Mouse (Mus musculus) frontal cortex, postnatal 14 days (tissue): ENCODE results near the gene Sox5.
"Not testable (repeated sequence)": the region's sequence is repeated elsewhere in the genome, so short reads cannot be mapped to it uniquely, and the experiment has no call there.

Source experiments
- DNase-seq, 2 experiments: peaks; one replicate each; pipeline ENCODE4 v3.0.0; 2022; ENCODE audit warnings: low spot score in 2 of 2

Gene Sox5

DNA sequence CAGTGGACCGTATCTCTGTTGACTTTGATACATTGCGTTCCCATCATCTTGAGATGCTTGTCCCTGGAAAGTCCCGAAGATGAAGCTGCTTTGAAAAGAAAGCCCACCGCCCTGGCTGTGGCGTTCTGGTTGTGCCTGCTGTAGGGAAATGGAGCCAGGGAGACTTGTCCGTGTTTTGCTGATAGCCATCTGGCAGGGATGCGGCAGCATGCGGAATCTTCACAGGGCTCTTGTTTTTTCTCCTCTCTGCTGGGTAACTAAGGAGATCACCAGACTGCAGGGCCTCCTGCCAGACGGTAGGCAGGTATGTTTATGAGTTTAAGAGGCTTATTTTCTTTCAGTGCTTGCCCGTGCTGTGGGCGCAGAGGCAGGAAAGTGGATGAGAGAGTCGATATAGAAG is 499.0 kb downstream of the Sox5 start:
- DNase-seq = no peak

GRCm38 (mm10) chr6:144281661-144282060 is 500.1 kb downstream of the Sox5 start:
- DNase-seq = no peak

- DNase-seq = no peak
Measured at GRCm38 (mm10) chr6:144278505-144279053, 503.2 kb downstream of the Sox5 start.

- DNase-seq = not testable (repeated sequence)
Measured at GRCm38 (mm10) chr6:144273425-144273824, 508.4 kb downstream of the Sox5 start.

DNA sequence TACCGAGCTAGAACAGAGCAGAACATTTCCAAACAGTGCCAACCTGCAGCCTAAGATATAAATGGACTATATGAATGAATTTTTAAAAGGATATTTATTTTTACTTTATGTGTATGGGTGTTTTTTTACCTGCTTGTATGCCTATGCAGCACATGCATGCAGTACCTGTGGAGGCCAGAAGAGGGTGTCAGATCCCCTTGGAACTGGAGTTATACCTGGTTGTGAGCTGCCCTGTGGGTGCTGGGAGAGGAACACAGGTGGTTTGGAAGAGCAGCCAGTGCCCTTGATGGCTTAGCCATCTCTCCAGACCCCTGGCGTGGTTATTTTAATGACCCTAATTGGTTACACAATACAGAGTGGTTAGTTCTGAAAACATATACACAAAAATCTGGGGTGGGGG is 510.5 kb downstream of the Sox5 start:
- DNase-seq = no peak

DNA sequence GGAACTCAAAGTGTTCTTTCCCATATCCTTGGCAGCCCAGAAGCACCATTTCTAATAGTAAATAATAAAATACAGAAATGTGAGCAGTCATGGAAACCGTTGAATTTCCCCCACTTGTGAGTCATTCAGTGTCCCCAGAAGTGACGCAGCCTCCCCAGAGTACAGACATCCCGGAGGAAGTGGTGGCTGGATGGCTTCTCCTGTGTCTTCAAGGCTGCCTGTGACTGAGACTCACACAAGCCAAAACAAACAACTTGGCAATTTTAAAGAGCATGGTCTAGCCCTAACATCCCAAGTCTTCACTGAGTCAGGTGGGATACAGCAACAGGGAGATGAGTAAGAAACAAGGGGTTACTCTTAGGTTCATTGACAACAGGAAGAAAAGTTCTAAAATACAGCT is 511.5 kb downstream of the Sox5 start:
- no peak for DNase-seq

GRCm38 (mm10) chr6:144269666-144270065 is 512.1 kb downstream of the Sox5 start:
- DNase-seq = no peak

- no peak for DNase-seq
Measured at GRCm38 (mm10) chr6:144265752-144266151, 516.0 kb downstream of the Sox5 start.

- no peak for DNase-seq
Measured at GRCm38 (mm10) chr6:144265004-144265403, 516.8 kb downstream of the Sox5 start.

DNA sequence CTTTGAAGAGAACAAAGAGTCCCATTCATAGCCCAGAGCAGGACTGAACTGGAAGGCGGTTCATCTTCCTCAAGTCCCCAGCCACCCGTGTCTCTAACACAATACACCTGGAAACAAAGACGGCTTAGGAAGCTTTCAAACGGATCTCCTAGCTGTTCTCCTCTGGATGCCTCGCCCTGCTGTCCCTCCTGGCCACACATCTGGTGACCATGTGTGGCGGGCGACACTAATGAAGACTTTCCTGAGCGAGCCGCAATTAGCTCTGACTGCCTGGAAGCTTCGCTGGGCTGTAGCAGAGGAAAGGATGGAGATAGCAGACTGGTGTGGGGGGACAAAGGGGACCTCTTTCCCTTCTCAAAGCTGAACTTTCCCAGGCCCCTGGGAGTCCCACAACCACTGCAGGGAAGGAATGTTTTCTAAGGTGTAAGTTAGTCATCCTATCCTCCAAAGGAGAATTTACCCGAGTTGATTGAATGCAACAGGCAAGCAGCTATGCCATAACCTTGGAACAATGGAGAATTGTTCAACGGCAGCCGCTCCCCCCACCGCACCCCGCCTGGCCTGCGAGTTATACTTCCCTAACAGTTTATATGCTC is 517.4 kb downstream of the Sox5 start:
- no peak for DNase-seq

GRCm38 (mm10) chr6:144256500-144256899 is 525.3 kb downstream of the Sox5 start:
- no peak for DNase-seq

DNA sequence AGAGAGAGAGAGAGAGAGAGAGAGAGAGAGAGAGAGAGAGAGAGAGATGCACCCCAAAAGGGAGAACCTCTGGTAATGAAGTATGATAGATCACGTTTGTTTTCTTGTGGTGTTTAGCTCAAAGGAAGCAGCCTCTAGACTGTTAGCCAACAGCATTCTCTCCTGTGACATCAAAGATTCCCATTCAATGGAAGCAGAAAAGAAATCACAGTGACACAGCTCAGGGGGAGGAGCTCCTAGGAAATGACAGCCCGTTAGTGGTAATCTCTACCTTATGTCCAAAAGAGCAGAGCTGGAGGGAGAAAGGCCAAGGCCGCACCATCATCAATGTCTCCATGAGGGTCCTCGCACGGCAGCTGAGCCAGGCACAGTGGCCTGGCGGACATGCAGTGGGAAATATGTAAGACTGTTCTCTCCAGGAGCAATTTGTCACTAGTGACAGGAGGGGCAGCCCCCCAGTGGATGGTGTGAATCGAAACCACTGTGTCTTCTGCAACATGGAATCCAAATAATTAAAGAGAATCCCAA is 529.5 kb downstream of the Sox5 start:
- no peak for DNase-seq

DNA sequence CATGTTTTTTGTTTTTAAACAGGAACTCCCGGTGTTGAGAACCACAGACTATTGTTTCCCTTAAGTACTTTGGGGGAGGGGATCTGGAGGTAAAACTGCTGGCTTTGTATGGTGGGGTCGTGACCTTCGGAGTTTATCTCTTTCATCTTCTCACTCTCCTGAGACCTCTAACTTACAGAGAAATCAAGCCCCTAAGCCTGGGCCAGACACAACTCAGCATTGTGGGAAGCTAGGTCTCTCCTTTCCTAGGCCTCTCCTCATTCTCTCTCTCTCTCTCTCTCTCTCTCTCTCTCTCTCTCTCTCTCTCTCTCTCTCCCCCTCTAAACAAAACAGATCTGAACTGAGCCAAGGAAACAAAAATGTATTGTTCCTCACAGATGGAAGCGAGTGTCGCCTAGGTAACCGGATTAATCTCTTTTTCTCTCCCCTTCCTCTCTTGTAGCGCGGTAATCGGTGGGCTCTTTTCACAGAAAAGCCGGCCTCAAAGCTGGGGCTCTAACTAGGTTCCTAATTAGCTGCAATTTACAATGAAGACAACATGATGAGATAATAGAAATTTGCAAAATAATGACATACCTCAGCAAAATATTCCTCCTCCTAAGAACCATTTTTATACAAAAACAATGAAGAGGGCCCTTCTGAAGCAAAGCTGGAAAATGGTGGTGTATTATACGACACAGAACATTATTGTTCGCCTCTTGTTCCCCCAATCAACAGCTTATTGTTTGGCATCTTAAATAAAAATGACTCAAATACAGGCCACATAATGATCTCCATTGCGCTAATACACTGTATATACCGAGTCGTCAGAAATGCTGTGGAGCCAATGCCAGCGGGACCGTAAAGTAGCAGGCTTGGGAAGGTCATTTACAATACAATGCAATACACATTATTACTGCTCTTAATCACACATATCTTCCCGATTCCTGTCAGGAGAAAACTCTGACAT is 530.3 kb downstream of the Sox5 start:
- no peak for DNase-seq

DNA sequence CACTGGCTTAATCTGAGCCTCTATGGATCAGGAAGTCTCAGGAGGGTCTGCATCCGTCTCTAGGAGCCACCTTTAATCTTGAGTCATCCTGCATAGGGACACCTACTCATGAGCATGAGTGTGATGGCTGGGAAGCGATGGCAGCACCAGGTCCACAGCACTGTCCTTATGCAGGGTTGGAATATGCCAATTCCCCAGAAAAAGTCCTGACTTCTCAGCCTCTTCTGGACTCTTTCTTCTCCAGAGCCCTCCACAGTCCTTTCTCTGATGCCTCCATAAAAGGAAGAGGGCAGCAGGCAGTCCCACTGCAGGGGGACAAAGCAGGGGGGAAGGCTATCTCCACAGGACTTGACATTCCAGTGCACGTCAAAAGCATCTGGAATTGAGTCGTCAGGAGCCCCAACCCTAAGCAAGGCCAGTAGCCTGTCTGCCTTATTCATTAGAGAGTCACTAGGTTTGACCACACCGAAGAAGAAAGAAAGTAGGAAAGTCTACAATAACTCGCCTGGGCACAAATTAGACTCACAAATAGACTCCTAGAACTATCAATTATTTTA is 531.1 kb downstream of the Sox5 start:
- DNase-seq = no peak

DNA sequence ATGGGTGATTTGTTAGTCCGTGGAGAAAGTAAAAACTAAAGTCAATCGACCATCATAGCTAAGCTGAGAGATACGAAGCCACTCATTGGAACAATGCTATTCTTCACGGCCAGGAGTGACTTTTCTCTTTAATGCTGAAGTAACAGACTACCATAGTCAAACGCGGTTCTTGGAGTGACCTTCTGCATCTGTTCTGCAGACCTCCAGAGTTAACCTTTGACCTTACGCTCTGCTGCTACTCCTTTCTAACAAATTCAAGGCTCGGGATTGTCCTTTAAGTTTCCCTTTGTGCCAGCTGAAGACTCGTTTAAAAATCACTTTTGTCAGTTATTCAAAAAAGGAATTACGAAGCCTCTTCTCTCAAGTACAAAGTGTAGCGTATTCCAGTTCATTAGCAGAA is 545.2 kb downstream of the Sox5 start:
- DNase-seq = no peak

DNA sequence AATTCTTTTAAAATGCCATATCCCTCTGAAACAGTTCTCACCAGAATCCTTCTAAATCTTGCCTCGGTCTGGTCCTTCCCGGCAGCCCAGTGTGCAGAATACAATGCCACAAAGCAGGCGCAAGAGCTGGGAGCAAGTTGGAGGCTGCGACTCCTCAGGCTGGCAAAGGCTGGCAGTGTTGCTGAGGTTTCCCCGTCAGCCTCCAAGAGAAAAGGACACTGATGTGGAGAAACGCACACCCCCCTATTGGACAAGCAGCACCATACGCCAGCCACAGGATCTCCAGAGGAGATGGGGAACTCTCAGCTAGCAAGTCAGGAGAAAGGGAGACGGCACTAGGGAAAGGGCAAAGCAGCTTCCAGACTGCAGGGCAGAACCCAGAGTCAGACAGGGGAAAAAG is 577.8 kb downstream of the Sox5 start:
- DNase-seq = no peak

DNA sequence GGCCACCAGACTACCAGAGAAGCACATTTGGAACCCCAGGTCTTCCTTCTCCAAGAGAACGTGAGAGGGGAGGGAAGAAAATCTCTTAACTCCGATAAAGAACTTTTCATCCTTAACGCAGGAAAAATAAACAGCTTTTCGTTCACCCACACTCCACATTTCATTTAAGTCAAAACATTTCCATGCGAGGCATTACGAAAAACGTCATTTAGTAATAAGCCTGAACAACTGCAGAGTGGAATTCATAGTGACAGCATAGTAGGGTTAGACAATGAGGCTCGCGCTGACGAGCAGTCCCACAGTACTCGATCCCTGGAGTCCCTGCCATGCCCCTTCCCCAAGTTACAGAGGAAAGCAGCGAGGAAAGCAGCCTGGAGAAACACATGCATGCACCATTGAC is 578.8 kb downstream of the Sox5 start:
- no peak for DNase-seq

GRCm38 (mm10) chr6:144201402-144202040 is 580.3 kb downstream of the Sox5 start:
- no peak for DNase-seq

- DNase-seq = no peak
Measured at GRCm38 (mm10) chr6:144197209-144198119, 584.3 kb downstream of the Sox5 start.

GRCm38 (mm10) chr6:144195934-144196333 is 585.8 kb downstream of the Sox5 start:
- no peak for DNase-seq

- DNase-seq = no peak
Measured at GRCm38 (mm10) chr6:144183087-144183486, 598.7 kb downstream of the Sox5 start.
